Comparison of ENCODE assay signal across 19 mouse cellular contexts in the genomic region with DNA sequence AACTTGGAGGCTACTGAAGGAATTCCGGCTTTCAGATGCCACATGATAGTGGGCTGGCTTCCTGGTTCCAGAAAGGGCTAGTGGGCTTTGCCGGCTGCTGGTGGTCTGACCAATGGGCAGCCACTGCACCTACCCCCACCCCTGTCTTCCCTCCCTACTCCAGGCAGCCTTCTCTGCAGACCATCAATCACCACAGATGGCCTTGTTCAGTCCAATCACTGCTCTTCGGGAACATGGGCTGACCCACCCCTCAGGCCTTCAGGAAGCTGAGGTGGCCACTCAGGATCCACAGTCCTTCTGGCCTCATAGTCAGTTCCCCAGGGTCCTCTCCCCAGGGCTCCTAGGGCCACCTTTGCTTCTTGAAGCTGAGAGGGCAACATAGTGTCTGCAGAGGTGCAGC.
DNase-seq lines count a peak whose midpoint lies in the region; ATAC-seq and TF ChIP-seq lines count a peak whose summit lies in the region.
"Had no signal": no experiment of that assay in that cellular context is flagged by ENCODE, and none has a peak within 500 bp of the region (broad histone marks: within the 10 kb centered on the region; RNA-seq: fewer than 3 reads in every experiment).

No protein-coding gene starts in this region.

- H3K4me1 ChIP-seq in hindbrain, embryonic 12.5 days = peaks cover 41% of the 10 kb centered on the region
- H3K4me1 ChIP-seq in midbrain, postnatal 0 days (ENCODE audit: insufficient read depth, low read length) = peaks cover 17% of the 10 kb centered on the region
- no peaks in the 10 kb centered on the region for H3K4me1 ChIP-seq in kidney, embryonic 14.5 days (ENCODE audit: control insufficient read depth, insufficient read depth, low read length)
- H3K4me1 ChIP-seq: stomach, embryonic 15.5 days had no signal

- H3K27ac ChIP-seq in hindbrain, embryonic 12.5 days = no peak overlapping the region
- H3K27ac ChIP-seq in midbrain, postnatal 0 days (ENCODE audit: low read depth, low read length) = no peak overlapping the region
- no peak overlapping the region for H3K27ac ChIP-seq in kidney, embryonic 14.5 days (ENCODE audit: low read depth, low read length)
- H3K27ac ChIP-seq: macrophage; stomach, embryonic 15.5 days had no signal

- H3K4me2 ChIP-seq in hindbrain, embryonic 12.5 days (replicated peaks) = peak overlapping the region; percentile 64
- H3K4me2 ChIP-seq in midbrain, postnatal 0 days (ENCODE audit: low read depth, low read length, poor library complexity, severe bottlenecking) = peak overlapping the region; percentile 85
- H3K4me2 ChIP-seq in kidney, embryonic 14.5 days (replicated peaks; ENCODE audit: low read depth, low read length) = no peak overlapping the region
- H3K4me2 ChIP-seq: heart, embryonic 12.5 days; stomach, embryonic 15.5 days had no signal

- DNase-seq in cerebellum, postnatal 14 days = peak; percentile 48
- no peak for DNase-seq in cerebellum, adult 11-12 months
- peak; percentile 51 for DNase-seq in brain, adult 2 months (ENCODE audit: low read depth, low spot score)
- DNase-seq in midbrain, postnatal 0 days (ENCODE audit: low spot score) = no peak
- no peak for DNase-seq in right cerebral cortex, postnatal 25 days
- DNase-seq: adrenal gland, postnatal 36 days; gastrocnemius, postnatal 25 days; heart, postnatal 36 days; kidney, postnatal 25 days; lung, adult 2 months; spleen, adult 18-20 months; thymus, postnatal 14 days had no signal

- 0 out of 2 replicates have a peak, but pooled peaks have one; percentile 24 for ATAC-seq in hindbrain, embryonic 12.5 days (ENCODE audit: low FRiP score)
- ATAC-seq in midbrain, postnatal 0 days (ENCODE audit: low FRiP score) = no peak
- no peak for ATAC-seq in kidney, embryonic 14.5 days (ENCODE audit: low FRiP score, low TSS enrichment)
- ATAC-seq: activated CD4-positive, CD25-positive, alpha-beta regulatory T cell, adult 4 months; intestine, postnatal 0 days had no signal

- no peaks in the 10 kb centered on the region for H3K9me3 ChIP-seq in hindbrain, embryonic 12.5 days (replicated peaks)
- no peaks in the 10 kb centered on the region for H3K9me3 ChIP-seq in midbrain, postnatal 0 days (ENCODE audit: low read length)
- no peaks in the 10 kb centered on the region for H3K9me3 ChIP-seq in kidney, embryonic 14.5 days (ENCODE audit: control insufficient read depth, low read length)
- H3K9me3 ChIP-seq: heart, embryonic 12.5 days; stomach, embryonic 15.5 days had no signal

- no peaks in the 10 kb centered on the region for H3K36me3 ChIP-seq in hindbrain, embryonic 12.5 days
- no peaks in the 10 kb centered on the region for H3K36me3 ChIP-seq in midbrain, postnatal 0 days (ENCODE audit: insufficient read depth, low read length)
- H3K36me3 ChIP-seq in kidney, embryonic 14.5 days (ENCODE audit: control insufficient read depth, insufficient read depth, low read length) = no peaks in the 10 kb centered on the region
- H3K36me3 ChIP-seq: heart, embryonic 12.5 days; stomach, embryonic 15.5 days had no signal

- H3K4me3 ChIP-seq in hindbrain, embryonic 12.5 days = 0 out of 2 replicates have a peak overlapping the region, but pooled peaks have one; percentile 52
- peak overlapping the region; percentile 70; the same call in 1 of the 2 replicates for H3K4me3 ChIP-seq in midbrain, postnatal 0 days (ENCODE audit: low read depth, low read length)
- no peak overlapping the region for H3K4me3 ChIP-seq in kidney, embryonic 14.5 days (ENCODE audit: low read length)
- H3K4me3 ChIP-seq: heart, embryonic 12.5 days; stomach, embryonic 15.5 days had no signal

- H3K27me3 ChIP-seq in hindbrain, embryonic 12.5 days = peaks cover 43% of the 10 kb centered on the region
- H3K27me3 ChIP-seq in midbrain, postnatal 0 days (ENCODE audit: insufficient read depth, low read length) = no peaks in the 10 kb centered on the region
- H3K27me3 ChIP-seq in kidney, embryonic 14.5 days (ENCODE audit: control insufficient read depth, insufficient read depth, low read length) = peaks cover 38% of the 10 kb centered on the region

- no peak overlapping the region for H3K9ac ChIP-seq in hindbrain, embryonic 12.5 days
- peak overlapping the region; percentile 83; the same call in 1 of the 2 replicates for H3K9ac ChIP-seq in midbrain, postnatal 0 days (replicated peaks; ENCODE audit: low read length, poor library complexity, severe bottlenecking)
- H3K9ac ChIP-seq in kidney, embryonic 14.5 days (ENCODE audit: low read depth, low read length) = no peak overlapping the region
- H3K9ac ChIP-seq: heart, embryonic 12.5 days; stomach, embryonic 15.5 days had no signal

- TF ChIP-seq CTCF in midbrain, postnatal 0 days (IDR thresholded peaks at IDR 0.05) = no peak

- 49% methylated on average over 3 of the region's 3 CpGs for WGBS in hindbrain, embryonic 12.5 days
- 72% methylated on average over 3 of the region's 3 CpGs for WGBS in midbrain, postnatal 0 days
- WGBS in kidney, embryonic 14.5 days = 37% methylated on average over 3 of the region's 3 CpGs

Comparison
In these comparisons a context has a peak if more than half of its experiments do, and no peak if none do; other contexts are left out.
1. DNase-seq: peak in cerebellum, postnatal 14 days (2 of 2) and brain, adult 2 months (single experiment); none in cerebellum, adult 11-12 months (single experiment), midbrain, postnatal 0 days (single experiment) and right cerebral cortex, postnatal 25 days (single experiment).